Mouse (Mus musculus): ENCODE data around the gene Camk2g. TPM values are rescaled to one million over a fixed set of nuclear protein-coding genes. Genes with fewer than 3 reads are reported as not detected.

Camk2g gene
- polyA plus RNA-seq, 1 experiment from 2014 or later = 36.5 TPM

DNA sequence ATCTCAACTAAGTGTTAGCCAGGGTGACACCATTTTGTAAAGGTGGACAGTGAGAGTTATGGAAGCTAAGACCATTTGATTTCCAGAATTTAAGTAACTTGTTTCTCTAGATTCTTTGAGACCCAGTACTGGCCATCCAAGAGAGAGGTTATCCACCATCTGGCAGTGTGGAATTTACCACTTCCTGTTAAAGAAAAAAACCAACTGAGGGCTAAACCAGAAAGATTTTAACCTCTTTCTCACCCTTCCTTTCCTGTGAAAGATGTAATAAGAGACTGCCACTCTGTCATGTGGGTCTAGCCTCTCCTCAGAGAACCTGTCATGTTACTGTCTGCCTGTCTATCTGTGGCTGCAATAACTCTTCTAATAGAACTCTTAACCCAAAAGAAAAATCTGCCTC is 15.9 kb upstream of the Camk2g start:
- Histone ChIP-seq H3K9ac (ENCODE audit: low read depth, low read length) (no peak overlapping the region), H3K4me2 (ENCODE audit: low read length) (no peak overlapping the region), H3K4me3 (replicated peaks; ENCODE audit: low read depth, low read length) (no peak overlapping the region), H3K9me3 (replicated peaks; ENCODE audit: low read length) (no peaks in the 10 kb centered on the region), H3K27me3 (ENCODE audit: insufficient read depth, low read length) (no peaks in the 10 kb centered on the region), H3K36me3 (ENCODE audit: insufficient read depth, low read length) (no peaks in the 10 kb centered on the region), H3K4me1 (replicated peaks; ENCODE audit: insufficient read depth, low read length) (peaks cover 11% of the 10 kb centered on the region), H3K27ac (no peak overlapping the region)
- no peak for TF ChIP-seq CTCF (IDR thresholded peaks at IDR 0.05; ENCODE audit: low read depth)
- ATAC-seq (replicated peaks; ENCODE audit: low FRiP score, low read depth) = no peak
- DNase-seq (ENCODE audit: low spot score) = peak; percentile 42

DNA sequence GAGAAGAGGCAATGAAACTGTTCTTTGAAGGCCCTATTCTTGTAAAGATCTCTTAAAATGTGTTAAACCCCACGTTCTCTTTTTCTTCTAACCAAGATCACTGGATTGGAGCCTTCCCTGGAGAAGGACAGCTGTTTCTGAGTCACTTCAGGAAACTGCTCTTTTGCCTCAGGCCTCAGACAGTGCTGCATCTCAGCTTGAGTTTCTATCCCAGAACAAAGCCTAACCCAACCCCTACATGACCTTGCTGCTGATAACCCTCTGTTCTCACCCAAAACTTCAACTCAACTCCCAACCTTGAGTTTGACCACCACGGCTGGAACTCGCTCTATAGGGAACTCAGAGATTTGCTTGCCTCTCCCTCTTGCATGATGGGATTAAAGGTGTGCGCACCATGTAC is 15.5 kb upstream of the Camk2g start:
- 86% methylated on average over 4 of the region's 4 CpGs for WGBS
- no peak for TF ChIP-seq CTCF (IDR thresholded peaks at IDR 0.05; ENCODE audit: low read depth)
- no peak overlapping the region for H3K9ac ChIP-seq (ENCODE audit: low read depth, low read length)
- H3K4me3 ChIP-seq (replicated peaks; ENCODE audit: low read depth, low read length) = no peak overlapping the region
- H3K36me3 ChIP-seq (ENCODE audit: insufficient read depth, low read length) = no peaks in the 10 kb centered on the region
- no peaks in the 10 kb centered on the region for H3K9me3 ChIP-seq (replicated peaks; ENCODE audit: low read length)
- H3K27ac ChIP-seq = no peak overlapping the region
- DNase-seq (ENCODE audit: low spot score) (no peak), ATAC-seq (replicated peaks; ENCODE audit: low FRiP score, low read depth) (no peak)
- H3K27me3 ChIP-seq (ENCODE audit: insufficient read depth, low read length) = no peaks in the 10 kb centered on the region
- H3K4me1 ChIP-seq (replicated peaks; ENCODE audit: insufficient read depth, low read length) = peaks cover 11% of the 10 kb centered on the region
- H3K4me2 ChIP-seq (ENCODE audit: low read length) = no peak overlapping the region

DNA sequence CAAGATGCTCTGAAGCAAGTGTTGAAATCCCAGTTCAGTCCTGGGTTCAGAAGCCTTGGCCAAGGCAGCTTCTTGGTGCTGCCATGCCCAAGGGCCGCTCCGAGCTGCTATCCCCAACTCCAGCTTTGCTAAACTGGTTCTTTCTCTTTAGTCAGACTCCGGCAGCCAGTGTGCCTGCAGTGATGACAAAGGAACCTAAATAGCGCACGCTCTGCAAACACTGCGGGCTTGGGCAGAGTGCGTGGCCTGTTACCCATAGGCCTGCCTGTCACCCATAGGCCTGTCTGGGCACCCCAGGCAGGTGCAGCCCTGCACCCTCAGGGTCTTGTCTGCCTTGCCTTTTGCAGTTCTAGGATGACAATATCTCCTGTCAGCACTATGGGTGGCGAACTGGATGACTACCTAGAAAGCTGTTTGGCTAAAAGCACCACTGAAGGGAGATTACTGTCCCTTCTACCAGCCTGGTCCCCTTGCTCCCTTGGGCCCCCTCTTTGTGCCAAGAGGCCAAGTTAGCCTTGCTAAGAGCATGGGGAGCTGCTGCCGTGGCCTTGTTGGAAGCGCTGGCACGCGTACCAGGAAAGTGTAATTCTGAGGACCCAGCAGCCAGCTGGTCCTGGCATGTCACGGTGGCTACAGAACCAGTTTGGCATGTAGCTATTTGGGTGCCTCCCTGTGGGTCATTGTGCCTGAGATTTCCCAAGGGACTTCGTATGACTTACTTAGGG is 12.4 kb upstream of the Camk2g start:
- Histone ChIP-seq H3K4me2 (ENCODE audit: low read length) (no peak overlapping the region), H3K27ac (0 out of 2 replicates have a peak overlapping the region, but pooled peaks have one; percentile 20), H3K36me3 (ENCODE audit: insufficient read depth, low read length) (no peaks in the 10 kb centered on the region), H3K9me3 (replicated peaks; ENCODE audit: low read length) (no peaks in the 10 kb centered on the region), H3K4me1 (replicated peaks; ENCODE audit: insufficient read depth, low read length) (peaks cover 7% of the 10 kb centered on the region), H3K4me3 (replicated peaks; ENCODE audit: low read depth, low read length) (no peak overlapping the region), H3K9ac (ENCODE audit: low read depth, low read length) (no peak overlapping the region), H3K27me3 (ENCODE audit: insufficient read depth, low read length) (no peaks in the 10 kb centered on the region)
- ATAC-seq (replicated peaks; ENCODE audit: low FRiP score, low read depth) = no peak
- no peak for TF ChIP-seq CTCF (IDR thresholded peaks at IDR 0.05; ENCODE audit: low read depth)
- 84% methylated on average over 14 of the region's 14 CpGs for WGBS
- DNase-seq (ENCODE audit: low spot score) = no peak

DNA sequence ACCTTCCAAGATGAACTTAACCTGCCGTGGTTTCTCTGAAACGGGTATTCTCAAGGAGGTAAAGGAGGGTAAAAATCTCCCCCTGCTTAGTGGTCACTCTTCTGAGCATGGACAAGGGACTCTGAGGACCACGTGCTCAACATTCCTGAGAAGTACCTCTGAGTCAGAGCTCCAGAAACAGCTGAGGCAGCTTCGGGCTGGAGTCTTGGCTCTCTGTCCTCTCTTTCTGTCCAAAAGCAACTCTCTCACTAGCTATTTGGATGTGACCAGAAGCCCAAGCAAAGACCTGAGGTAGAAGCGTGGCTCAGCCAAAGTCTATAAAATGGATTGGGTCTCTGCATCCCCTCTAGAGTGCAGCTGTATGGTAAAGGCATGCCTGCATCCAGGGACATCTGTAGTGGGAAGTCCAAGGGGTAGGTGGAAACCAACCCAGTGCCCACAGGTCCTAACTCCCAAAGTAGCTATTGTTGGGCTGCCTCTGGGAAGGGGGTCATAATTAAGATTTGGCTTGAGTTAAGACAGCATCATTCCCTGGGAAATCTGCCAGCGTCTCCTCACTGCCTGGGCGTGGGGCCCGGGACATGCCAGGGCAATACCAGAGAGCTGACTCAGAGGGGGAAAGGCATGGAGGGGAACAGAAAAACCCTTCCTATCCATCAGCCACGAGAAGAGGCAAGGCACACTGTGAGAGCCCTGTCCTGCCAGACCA is 11.2 kb upstream of the Camk2g start:
- Histone ChIP-seq H3K4me1 (replicated peaks; ENCODE audit: insufficient read depth, low read length) (peaks cover 7% of the 10 kb centered on the region), H3K36me3 (ENCODE audit: insufficient read depth, low read length) (no peaks in the 10 kb centered on the region), H3K27me3 (ENCODE audit: insufficient read depth, low read length) (no peaks in the 10 kb centered on the region), H3K9ac (ENCODE audit: low read depth, low read length) (no peak overlapping the region), H3K9me3 (replicated peaks; ENCODE audit: low read length) (no peaks in the 10 kb centered on the region), H3K4me3 (replicated peaks; ENCODE audit: low read depth, low read length) (no peak overlapping the region), H3K4me2 (ENCODE audit: low read length) (no peak overlapping the region), H3K27ac (peak overlapping the region; percentile 58; the same call in 1 of the 2 replicates)
- DNase-seq (ENCODE audit: low spot score) (peak; percentile 65), ATAC-seq (replicated peaks; ENCODE audit: low FRiP score, low read depth) (no peak; the same call in 1 of the 2 replicates)
- TF ChIP-seq CTCF (IDR thresholded peaks at IDR 0.05; ENCODE audit: low read depth) = 0 out of 2 replicates have a peak, but pooled peaks have one; percentile 2
- WGBS = 46% methylated on average over 9 of the region's 9 CpGs

DNA sequence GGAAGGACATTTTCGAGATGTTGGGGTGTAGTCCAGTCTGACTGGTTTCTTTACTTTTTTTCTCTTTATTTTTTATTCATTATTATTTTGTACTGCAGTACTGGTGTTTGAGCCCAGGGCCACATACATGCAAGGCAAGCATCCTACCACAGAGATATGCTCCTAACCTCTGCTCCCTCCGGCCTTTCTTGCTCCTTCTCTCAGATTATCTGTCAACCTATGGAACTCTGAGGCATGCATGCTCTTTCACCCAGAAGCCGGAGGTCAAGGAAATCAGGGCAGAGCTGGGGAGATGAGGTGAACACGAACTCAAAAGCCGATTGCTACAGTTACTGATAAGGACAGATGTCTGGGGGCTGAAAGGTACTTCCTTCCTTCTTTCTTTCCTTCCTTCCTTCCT is 10.6 kb upstream of the Camk2g start:
- ATAC-seq (replicated peaks; ENCODE audit: low FRiP score, low read depth) = no peak
- Histone ChIP-seq H3K27me3 (ENCODE audit: insufficient read depth, low read length) (no peaks in the 10 kb centered on the region), H3K4me2 (ENCODE audit: low read length) (no peak overlapping the region), H3K9me3 (replicated peaks; ENCODE audit: low read length) (no peaks in the 10 kb centered on the region), H3K4me1 (replicated peaks; ENCODE audit: insufficient read depth, low read length) (peaks cover 7% of the 10 kb centered on the region), H3K36me3 (ENCODE audit: insufficient read depth, low read length) (no peaks in the 10 kb centered on the region), H3K27ac (no peak overlapping the region), H3K9ac (ENCODE audit: low read depth, low read length) (no peak overlapping the region), H3K4me3 (replicated peaks; ENCODE audit: low read depth, low read length) (no peak overlapping the region)
- no peak for TF ChIP-seq CTCF (IDR thresholded peaks at IDR 0.05; ENCODE audit: low read depth)
- WGBS = 59% methylated on average over 5 of the region's 5 CpGs
- no peak for DNase-seq (ENCODE audit: low spot score)

DNA sequence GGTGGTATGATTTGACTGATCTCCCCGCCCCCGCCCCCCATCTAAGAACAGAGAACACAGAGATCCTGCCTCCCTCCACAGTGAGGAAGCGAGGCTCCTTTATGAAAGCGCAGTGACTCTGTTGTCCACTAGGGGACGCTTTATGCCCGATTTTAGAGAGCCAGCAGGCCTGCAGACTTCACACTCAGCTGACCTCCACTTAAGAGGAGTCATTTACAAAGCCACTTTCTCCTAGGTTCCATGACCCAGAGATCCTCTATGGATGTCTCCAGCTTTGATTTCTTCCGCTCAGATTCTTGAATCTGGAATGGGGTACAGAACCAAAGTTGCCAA is 9.7 kb upstream of the Camk2g start:
- H3K4me1 ChIP-seq (replicated peaks; ENCODE audit: insufficient read depth, low read length) = peaks cover 7% of the 10 kb centered on the region
- H3K9ac ChIP-seq (ENCODE audit: low read depth, low read length) = no peak overlapping the region
- ATAC-seq (replicated peaks; ENCODE audit: low FRiP score, low read depth) (peak; percentile 71), DNase-seq (ENCODE audit: low spot score) (peak; percentile 93)
- no peaks in the 10 kb centered on the region for H3K36me3 ChIP-seq (ENCODE audit: insufficient read depth, low read length)
- 4% methylated on average over 7 of the region's 7 CpGs for WGBS
- H3K4me3 ChIP-seq (replicated peaks; ENCODE audit: low read depth, low read length) = no peak overlapping the region
- H3K4me2 ChIP-seq (ENCODE audit: low read length) = no peak overlapping the region
- H3K27me3 ChIP-seq (ENCODE audit: insufficient read depth, low read length) = no peaks in the 10 kb centered on the region
- no peak overlapping the region for H3K27ac ChIP-seq
- no peaks in the 10 kb centered on the region for H3K9me3 ChIP-seq (replicated peaks; ENCODE audit: low read length)
- TF ChIP-seq CTCF (IDR thresholded peaks at IDR 0.05; ENCODE audit: low read depth) = peak; percentile 96

Measured in kidney, postnatal 0 days (tissue).